Mouse (Mus musculus) kidney, embryonic 16.5 days (tissue): ENCODE results near the gene Islr. TPM values are rescaled to one million over a fixed set of nuclear protein-coding genes. Genes with fewer than 3 reads are reported as not detected.

Source experiments
- ATAC-seq: fragments of 200-750 bp; cut with Nextera tagmentation; 2 replicates; pipeline ENCODE4 v1.8.0; 2017; ENCODE audit warnings: moderate TSS enrichment; ENCODE audit not compliant: low FRiP score, low TSS enrichment
- H3K27ac ChIP-seq: fragments of 300-500 bp; sonication (generic); 2 replicates; pipeline ENCODE4 v1.5.1; 2014; ENCODE audit warnings: low read length
- H3K27me3 ChIP-seq: fragments of 300-500 bp; sonication (generic); 2 replicates; pipeline ENCODE4 v1.6.1; 2014; ENCODE audit warnings: low read length, control low read depth, mixed read lengths; ENCODE audit not compliant: insufficient read depth
- H3K36me3 ChIP-seq: fragments of 300-500 bp; sonication (generic); 2 replicates; pipeline ENCODE4 v1.6.1; 2014; ENCODE audit warnings: low read length, control low read depth, mixed read lengths; ENCODE audit not compliant: insufficient read depth
- H3K4me1 ChIP-seq: fragments of 300-500 bp; sonication (generic); 2 replicates; pipeline ENCODE4 v1.6.1; 2014; ENCODE audit warnings: low read length, control low read depth, mixed read lengths; ENCODE audit not compliant: insufficient read depth
- H3K4me2 ChIP-seq: fragments of 300-500 bp; sonication (generic); replicated peaks from 2 replicates; pipeline ENCODE4 v1.6.1; 2014; ENCODE audit warnings: low read depth, low read length
- H3K4me3 ChIP-seq: fragments of 300-500 bp; sonication (generic); 2 replicates; pipeline ENCODE4 v1.5.1; 2014; ENCODE audit warnings: mild to moderate bottlenecking, low read length
- H3K9ac ChIP-seq: fragments of 300-500 bp; sonication (generic); replicated peaks from 2 replicates; pipeline ENCODE4 v1.6.1; 2014; ENCODE audit warnings: low read length
- H3K9me3 ChIP-seq: fragments of 300-500 bp; sonication (generic); 2 replicates; pipeline ENCODE4 v1.6.1; 2016; ENCODE audit warnings: low read length, control low read depth
- WGBS: fragments of 180-500 bp; shearing (Covaris S2); extraction: QIAGEN DNeasy Blood & Tissue Kit; methylation state at CpG from one replicate; pipeline ENCODE4 v1.1.7; 2014; 5-methylcytosine and 5-hydroxymethylcytosine counted together
- polyA plus RNA-seq: library from polyadenylated mRNA; unstranded; fragments of >200 nt; fragmentation: Nextera tagmentation; extraction: Ambion mirVana; gene quantifications from 2 replicates; pipeline ENCODE4 v1.2.1, GENCODE M21; 2015

The Islr gene
- polyA plus RNA-seq, 1 experiment from 2014 or later: 96.1 TPM

- no peaks in the 10 kb centered on the region for H3K36me3 ChIP-seq
- H3K9me3 ChIP-seq: no peaks in the 10 kb centered on the region
- H3K27ac ChIP-seq: no peak overlapping the region
- H3K27me3 ChIP-seq: peaks cover 91% of the 10 kb centered on the region
- WGBS: 2% methylated on average over 58 of the region's 58 CpGs
- peak overlapping the region; percentile 45 for H3K4me2 ChIP-seq
- H3K9ac ChIP-seq: no peak overlapping the region; the same call in 1 of the 2 replicates
- ATAC-seq: 0 out of 2 replicates have a peak, but pooled peaks have one; percentile 37
- H3K4me1 ChIP-seq: peaks cover 50% of the 10 kb centered on the region
- H3K4me3 ChIP-seq: peak overlapping the region; percentile 24
Measured at GRCm38 (mm10) chr9:58197781-58198701, 6.1 kb downstream of the Islr start.

DNA sequence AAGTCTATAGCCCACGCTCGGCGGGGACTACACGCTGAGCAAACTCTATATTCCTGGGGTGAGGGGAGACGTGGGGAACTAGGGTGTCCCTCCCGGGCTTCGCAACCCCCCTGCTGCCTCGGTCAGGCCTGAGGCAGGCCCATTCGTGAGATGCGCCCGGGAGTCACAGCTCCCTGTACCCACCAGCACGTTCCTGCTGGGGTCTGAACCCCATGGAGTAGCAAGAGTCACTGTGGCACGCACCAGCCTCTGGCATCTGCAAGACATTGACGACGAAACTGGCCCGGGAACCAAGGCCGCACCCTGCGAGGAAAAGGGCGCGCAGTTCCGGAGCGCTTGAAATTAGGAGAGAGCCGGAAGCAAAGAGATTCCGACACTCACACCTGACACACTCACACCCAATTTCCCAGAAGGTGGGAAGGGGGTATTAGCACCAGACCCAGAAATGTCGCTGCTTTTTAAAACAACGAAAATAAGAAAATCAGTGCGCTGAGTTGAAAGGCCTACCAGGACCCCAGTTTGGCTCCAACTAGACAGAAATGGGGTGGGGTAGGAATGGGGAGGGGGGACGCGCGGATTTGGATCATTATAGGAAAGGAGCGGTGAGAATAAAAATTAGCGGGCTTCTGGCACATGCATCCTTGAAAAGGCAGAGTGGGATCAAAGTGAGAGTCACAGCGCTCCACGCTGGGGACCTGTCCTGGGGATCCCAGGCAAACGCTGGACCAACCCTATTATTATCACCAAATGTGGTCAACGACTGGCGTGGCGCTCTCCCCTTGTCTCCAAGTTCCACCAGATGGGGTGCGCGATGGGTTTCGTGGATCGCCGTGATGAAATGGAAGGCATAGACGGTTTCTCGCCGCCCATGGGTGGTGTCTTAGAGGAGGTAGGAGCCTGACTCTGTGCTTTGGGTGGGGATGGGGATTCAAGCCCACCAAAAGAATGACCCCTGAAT lies 7.2 kb downstream of the Islr start:
- Histone ChIP-seq H3K4me1 (peaks cover 46% of the 10 kb centered on the region), H3K4me3 (peak overlapping the region; percentile 24), H3K9ac (no peak overlapping the region), H3K4me2 (peak overlapping the region; percentile 41), H3K9me3 (no peaks in the 10 kb centered on the region), H3K27me3 (peaks cover 80% of the 10 kb centered on the region), H3K36me3 (no peaks in the 10 kb centered on the region), H3K27ac (no peak overlapping the region)
- no peak for ATAC-seq
- 7% methylated on average over 46 of the region's 46 CpGs for WGBS

DNA sequence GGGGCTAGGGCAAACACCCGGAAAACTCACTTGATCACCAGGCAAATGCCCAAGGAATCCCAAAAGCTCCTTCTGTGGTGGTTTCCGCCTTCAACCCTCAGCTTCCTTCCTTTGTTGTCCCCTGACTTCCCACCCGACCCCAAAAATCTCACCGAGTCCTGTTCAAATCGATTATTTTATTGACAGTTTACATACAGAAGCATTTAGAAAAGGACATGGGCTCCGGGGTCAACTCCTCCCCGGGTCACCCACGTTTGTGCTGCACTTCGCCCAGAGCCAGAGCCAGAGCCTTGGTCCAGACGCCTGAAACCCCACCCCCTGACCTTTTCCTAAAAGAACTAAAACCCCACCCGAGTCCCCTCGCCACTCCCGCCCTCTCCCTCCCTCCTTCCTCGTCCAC lies 8.0 kb downstream of the Islr start:
- Histone ChIP-seq H3K27ac (no peak overlapping the region), H3K9me3 (no peaks in the 10 kb centered on the region), H3K27me3 (peaks cover 72% of the 10 kb centered on the region), H3K4me2 (peak overlapping the region; percentile 41), H3K36me3 (no peaks in the 10 kb centered on the region), H3K4me3 (peak overlapping the region; percentile 19; the same call in 1 of the 2 replicates), H3K9ac (no peak overlapping the region), H3K4me1 (peaks cover 39% of the 10 kb centered on the region)
- 7% methylated on average over 14 of the region's 14 CpGs for WGBS
- no peak for ATAC-seq

DNA sequence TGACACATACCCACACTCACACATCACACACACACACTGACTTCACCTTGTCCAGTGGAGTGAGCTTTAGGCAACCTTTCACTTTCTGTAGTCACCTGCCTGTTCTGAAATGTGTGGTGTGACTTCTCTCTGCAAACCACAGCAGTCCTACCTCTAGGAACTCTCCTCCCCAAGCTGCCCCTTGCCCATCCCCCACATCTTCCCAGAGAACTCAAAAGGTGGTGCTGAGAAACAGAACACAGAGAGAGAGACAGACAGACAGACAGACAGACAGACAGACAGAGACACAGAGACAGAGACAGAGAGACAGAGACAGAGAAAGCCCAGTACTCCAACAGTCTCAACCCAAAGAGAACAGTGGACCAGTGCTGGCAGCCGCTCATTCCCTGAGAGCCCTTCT lies 8.4 kb downstream of the Islr start:
- Histone ChIP-seq H3K4me3 (no peak overlapping the region), H3K27me3 (peaks cover 67% of the 10 kb centered on the region), H3K9ac (no peak overlapping the region), H3K36me3 (no peaks in the 10 kb centered on the region), H3K27ac (no peak overlapping the region), H3K4me1 (peaks cover 39% of the 10 kb centered on the region), H3K9me3 (no peaks in the 10 kb centered on the region), H3K4me2 (no peak overlapping the region)
- WGBS: 47% methylated on average over 1 of the region's 1 CpGs
- no peak for ATAC-seq

- Histone ChIP-seq H3K36me3 (no peaks in the 10 kb centered on the region), H3K9me3 (no peaks in the 10 kb centered on the region), H3K27me3 (peaks cover 53% of the 10 kb centered on the region), H3K27ac (no peak overlapping the region), H3K4me3 (no peak overlapping the region), H3K4me1 (peaks cover 30% of the 10 kb centered on the region), H3K4me2 (no peak overlapping the region), H3K9ac (no peak overlapping the region)
- no peak for ATAC-seq
- WGBS: 76% methylated on average over 9 of the region's 9 CpGs
Measured at GRCm38 (mm10) chr9:58194222-58194621, 9.9 kb downstream of the Islr start.

GRCm38 (mm10) chr9:58184456-58184855 lies 19.6 kb downstream of the Islr start:
- no peaks in the 10 kb centered on the region for H3K27me3 ChIP-seq
- no peaks in the 10 kb centered on the region for H3K36me3 ChIP-seq
- no peak overlapping the region for H3K9ac ChIP-seq
- H3K27ac ChIP-seq: no peak overlapping the region
- WGBS: 82% methylated on average over 6 of the region's 6 CpGs
- no peak overlapping the region for H3K4me3 ChIP-seq
- no peak overlapping the region for H3K4me2 ChIP-seq
- no peak for ATAC-seq
- H3K9me3 ChIP-seq: no peaks in the 10 kb centered on the region
- H3K4me1 ChIP-seq: no peaks in the 10 kb centered on the region

DNA sequence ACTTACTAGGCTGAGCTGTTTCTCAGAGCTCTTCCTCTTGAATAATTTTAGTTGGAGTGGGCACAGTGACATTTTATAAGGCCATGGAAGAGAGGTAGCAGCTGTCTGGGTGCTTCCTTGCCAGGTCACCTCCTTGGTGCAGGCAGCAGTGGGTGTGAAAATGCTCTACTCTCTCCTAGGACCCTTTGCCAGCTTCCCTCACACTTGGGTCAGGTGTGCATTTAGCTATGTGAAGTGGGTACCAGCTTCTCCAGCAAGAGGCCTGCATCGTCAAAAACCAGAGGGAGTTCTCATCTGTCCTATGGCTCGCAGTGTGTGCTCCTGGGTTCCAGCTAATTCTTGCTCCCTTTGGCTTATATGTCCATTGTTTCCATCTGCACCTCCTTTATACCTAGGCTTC lies 24.7 kb downstream of the Islr start:
- H3K4me1 ChIP-seq: 0 out of 2 replicates have a peak, but pooled peaks cover 9% of the 10 kb centered on the region
- H3K27ac ChIP-seq: no peak overlapping the region
- WGBS: 93% methylated on average over 2 of the region's 2 CpGs
- H3K9me3 ChIP-seq: no peaks in the 10 kb centered on the region
- no peaks in the 10 kb centered on the region for H3K36me3 ChIP-seq
- no peak overlapping the region for H3K9ac ChIP-seq
- no peak overlapping the region for H3K4me3 ChIP-seq
- H3K27me3 ChIP-seq: no peaks in the 10 kb centered on the region
- ATAC-seq: no peak
- no peak overlapping the region for H3K4me2 ChIP-seq

DNA sequence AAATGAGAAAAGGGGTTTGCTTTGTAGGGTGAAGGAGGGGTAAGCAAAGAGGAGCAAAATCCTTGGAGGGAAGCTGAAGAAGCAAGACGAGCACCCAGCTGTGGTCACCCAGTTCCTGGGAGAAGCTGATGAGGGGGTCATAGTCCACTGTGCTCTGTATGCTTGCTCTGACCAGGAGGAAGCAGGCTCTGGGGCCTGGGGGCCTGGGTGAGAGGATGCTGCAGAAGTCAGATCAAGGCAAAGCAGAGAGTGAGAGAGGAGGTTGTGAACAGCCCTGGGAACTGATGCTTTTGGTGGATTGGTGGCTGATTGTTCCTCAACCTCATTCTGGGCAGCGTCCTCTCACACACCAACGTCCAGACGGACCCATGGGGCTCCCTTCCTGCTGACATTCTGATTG lies 26.9 kb downstream of the Islr start:
- WGBS: 77% methylated on average over 4 of the region's 4 CpGs
- H3K4me2 ChIP-seq: no peak overlapping the region

DNA sequence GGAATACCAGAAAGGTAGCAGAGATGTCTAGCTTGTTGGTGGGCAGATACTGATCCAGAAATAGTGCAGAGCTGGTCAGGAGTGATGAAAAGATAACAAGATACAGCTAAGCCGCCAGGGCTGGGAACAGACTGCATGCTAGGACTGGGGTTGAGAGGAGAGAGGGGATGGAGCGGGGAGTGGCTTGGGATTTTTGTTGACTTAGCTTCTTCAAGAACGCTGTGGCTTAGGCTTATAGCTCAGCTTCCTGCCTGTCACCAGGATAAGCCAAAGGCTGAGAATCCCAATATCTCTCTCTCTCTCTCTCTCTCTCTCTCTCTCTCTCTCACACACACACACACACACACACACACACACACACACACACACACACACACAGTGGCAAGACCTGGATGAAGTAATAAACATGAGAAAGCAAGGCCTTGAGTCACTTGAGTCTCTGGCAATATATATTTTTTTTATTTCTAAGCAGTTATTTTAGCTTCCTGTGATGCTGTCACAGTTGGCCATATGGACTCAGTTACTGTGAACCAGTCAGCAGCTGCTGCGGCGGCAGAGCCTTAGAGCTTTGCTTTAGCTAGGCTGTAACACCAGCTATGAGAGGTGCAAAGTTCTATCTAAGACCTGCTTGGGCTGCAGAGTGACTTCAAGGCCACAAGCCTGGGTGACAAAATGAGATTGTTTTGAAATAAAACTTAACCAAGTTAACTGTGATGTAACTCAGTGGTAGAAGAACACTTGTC lies 28.2 kb downstream of the Islr start:
- no peak overlapping the region for H3K9ac ChIP-seq
- H3K27me3 ChIP-seq: no peaks in the 10 kb centered on the region
- H3K4me1 ChIP-seq: 0 out of 2 replicates have a peak, but pooled peaks cover 9% of the 10 kb centered on the region
- no peaks in the 10 kb centered on the region for H3K36me3 ChIP-seq
- no peak overlapping the region for H3K4me3 ChIP-seq
- 30% methylated on average over 5 of the region's 5 CpGs for WGBS
- H3K4me2 ChIP-seq: no peak overlapping the region
- peak; percentile 73; the same call in 1 of the 2 replicates for ATAC-seq
- no peaks in the 10 kb centered on the region for H3K9me3 ChIP-seq
- peak overlapping the region; percentile 22 for H3K27ac ChIP-seq

More for the DNA sequence above, 26.9 kb downstream of the Islr start:
- H3K36me3 ChIP-seq: no peaks in the 10 kb centered on the region
- H3K9ac ChIP-seq: no peak overlapping the region
- no peak overlapping the region for H3K27ac ChIP-seq
- no peaks in the 10 kb centered on the region for H3K27me3 ChIP-seq
- no peak for ATAC-seq
- H3K4me3 ChIP-seq: no peak overlapping the region
- 0 out of 2 replicates have a peak, but pooled peaks cover 9% of the 10 kb centered on the region for H3K4me1 ChIP-seq
- no peaks in the 10 kb centered on the region for H3K9me3 ChIP-seq
